Mouse (Mus musculus) cerebellum, adult 2 months (tissue): ENCODE measurements around the gene Csrnp1.

ENCODE experiments used
- CTCF ChIP-seq: fragments of 200-500 bp; IDR thresholded peaks from 2 replicates; pipeline ENCODE4 v1.5.1; 2011; ENCODE audit warnings: low read depth, mild to moderate bottlenecking, control low read depth, low read length, moderate library complexity, borderline replicate concordance; ENCODE audit not compliant: insufficient read depth
- POLR2A ChIP-seq: fragments of 200-500 bp; IDR thresholded peaks from 2 replicates; pipeline ENCODE4 v1.6.1; 2011; ENCODE audit warnings: low read length, control low read depth, borderline replicate concordance; ENCODE audit not compliant: insufficient read depth

- TF ChIP-seq CTCF (no peak), POLR2A (no peak)
Measured at GRCm38 (mm10) chr9:119994207-119994606, 9.7 kb upstream of the Csrnp1 start.
